Mouse (Mus musculus) urinary bladder, postnatal 10 days (tissue): ENCODE data around the gene Dcbld2.

Experiments used
- DNase-seq: peaks from one replicate; pipeline ENCODE4 v3.0.0; 2022; ENCODE audit warnings: low spot score

Gene Dcbld2

DNA sequence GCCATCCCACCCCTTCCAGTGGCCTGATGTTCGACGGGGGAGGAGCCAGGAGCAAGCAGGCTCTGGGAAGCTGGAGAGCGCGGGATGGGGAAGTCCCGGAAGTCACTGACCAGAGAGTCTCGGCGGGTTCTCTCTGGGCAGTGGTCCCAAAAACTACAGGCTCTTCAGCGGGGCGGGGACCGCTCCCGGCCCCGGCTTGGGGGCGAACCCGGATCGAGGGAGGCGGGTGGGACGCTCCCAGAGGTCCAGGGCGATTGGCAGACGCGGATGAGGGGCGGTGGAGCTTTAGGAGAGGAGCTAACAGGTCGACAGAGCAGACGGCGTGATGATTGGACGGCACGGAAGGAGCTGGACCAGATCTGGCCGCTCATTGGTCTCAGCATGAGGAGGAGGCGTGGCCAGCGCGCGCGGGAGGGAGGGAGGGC is at the start of gene Dcbld2:
Gene Dcbld2 (plus strand): TSS at position 382 of the 425 bp plus-strand sequence.
- DNase-seq = peak; percentile 93

DNA sequence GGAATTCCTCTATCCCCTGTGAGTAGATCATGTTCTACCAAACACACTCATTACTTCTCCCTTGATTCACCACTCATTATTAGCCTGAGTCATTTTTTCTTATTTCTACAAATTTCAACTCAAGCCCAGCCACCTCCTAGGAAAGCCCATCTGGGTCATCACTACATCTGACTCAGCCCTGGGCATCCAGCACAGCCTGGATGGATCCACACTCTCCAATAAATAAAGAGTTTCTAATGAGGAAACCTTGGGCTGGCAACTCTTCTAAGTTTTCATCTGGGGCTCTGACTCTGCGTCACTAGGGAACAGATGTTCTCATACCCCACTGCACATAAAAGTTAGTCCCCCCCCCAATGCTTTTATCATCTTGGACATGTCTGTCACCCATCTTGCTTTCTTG is 31.1 kb upstream of the Dcbld2 start:
- no peak for DNase-seq

DNA sequence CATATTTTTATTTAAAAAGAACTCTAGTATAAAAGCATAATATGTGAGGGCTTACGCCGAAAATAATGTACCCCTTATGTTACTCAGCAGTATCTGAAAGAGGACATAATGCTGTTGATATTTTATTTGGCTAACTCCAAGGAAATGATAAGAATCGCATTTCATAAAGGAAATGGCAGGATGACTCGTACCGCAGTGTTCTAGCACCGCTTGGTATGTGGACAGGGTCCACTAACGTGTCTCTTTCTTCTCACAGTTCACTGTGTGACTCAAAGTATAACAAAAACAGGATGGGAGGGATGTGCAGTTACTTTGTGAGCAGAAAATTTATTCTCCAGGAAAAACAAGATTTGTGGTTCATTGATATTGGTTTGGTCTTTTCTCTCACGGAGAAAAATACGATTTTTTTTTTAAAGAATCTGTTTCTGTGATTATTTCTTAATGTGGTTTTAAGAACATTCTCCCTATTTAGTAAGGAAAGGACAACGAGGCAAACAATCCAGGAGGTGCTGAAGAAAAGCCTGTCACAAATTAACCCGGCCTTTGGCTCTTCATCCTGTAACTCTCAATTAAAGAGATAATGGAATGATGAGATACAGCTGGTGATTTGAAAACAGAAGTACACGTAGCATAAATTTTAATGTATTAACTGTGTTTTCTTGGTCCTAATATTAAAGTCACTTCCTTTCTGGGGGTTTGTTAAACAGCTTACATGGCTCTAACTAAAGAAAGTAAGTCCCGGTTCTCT is 30.3 kb upstream of the Dcbld2 start:
- no peak for DNase-seq

DNA sequence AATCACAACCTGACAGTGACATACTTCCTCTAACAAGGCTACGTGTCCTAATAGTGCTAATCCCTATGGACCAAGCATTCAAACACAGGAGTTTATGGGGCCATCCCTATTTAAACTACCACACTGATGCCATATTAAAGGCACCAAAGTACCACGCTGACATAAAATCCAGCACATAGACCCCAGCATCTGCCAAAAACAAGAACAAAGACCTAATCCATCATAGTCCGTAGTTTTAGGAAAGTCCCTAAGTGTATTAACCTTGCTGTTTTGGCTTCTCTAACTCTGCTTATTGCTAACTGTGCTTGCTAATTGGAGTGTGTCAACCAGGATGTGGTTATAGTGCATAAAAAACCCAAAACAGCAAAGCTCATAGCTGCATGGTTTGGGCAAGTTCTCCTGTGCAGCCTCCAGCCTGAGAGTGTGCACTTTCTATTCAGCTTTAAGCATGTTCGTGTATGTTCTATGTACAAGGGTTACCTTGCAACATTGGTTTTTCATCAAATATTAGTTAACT is 21.9 kb upstream of the Dcbld2 start:
- no peak for DNase-seq

DNA sequence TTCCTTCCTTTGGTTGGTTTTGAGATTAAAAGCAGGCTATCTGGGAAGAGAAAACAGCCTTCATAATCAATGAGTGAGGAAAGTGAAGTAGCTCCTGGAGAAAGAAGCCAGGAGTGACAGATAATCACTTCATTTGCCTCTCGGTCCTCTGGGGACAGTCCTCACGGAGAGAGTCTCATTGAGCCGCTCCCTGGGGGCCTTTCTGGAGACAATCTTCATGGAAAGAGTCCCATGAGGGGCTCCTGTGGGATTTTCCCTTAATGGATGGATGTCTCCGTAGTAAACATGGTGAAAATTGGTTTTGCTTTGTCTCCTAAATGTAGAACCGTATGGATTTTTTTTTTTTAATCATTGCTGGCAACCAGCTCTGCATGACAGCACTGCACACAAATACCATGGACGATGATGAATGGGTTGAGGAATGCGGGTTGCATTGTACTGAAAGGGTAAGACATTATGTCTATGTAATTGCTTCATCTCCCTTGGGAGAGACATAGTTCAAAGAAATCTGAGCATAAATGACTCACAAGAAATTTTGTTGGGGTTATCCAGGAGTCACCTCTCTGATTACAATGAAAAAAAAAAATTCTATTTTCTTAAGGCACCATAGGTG is 19.0 kb upstream of the Dcbld2 start:
- no peak for DNase-seq

DNA sequence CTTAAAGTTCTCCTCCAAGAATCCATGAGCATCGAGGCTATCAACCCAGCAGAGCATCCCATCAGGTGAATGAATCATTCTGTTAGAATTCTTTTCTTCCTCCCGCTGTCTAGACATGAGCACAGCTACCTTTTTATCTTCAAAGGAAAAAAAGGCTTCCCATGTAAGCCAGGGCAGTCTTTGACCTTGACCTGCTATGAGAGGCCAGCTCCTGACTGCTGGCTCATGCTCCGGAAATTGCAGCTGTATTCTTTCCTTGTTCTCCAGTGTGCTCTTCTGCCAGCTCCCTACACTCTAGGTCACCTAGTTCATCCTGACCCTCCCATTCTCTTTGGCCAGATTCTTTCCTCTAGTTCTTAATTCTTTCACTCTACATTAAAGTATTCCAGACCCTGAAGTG is 15.2 kb upstream of the Dcbld2 start:
- no peak for DNase-seq

DNA sequence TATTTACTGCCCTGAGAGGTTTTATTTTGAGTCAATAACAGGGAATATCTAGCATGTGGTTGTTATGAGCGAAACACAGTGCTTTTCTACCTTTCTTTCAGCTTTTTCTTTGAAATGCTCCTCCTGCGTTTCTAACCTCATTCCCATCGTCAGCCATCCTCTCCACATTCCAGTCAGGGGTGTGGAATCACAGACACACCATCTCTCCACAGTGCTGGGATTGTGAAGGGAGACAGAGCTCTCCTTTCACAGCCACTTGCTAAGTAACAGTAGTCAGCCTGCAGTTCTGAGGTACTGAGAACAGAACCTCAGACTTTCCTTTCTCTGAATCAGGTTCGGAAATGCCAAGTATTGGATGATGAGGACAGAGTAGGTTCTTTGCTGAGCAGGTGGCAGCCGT is 14.1 kb upstream of the Dcbld2 start:
- DNase-seq = no peak

DNA sequence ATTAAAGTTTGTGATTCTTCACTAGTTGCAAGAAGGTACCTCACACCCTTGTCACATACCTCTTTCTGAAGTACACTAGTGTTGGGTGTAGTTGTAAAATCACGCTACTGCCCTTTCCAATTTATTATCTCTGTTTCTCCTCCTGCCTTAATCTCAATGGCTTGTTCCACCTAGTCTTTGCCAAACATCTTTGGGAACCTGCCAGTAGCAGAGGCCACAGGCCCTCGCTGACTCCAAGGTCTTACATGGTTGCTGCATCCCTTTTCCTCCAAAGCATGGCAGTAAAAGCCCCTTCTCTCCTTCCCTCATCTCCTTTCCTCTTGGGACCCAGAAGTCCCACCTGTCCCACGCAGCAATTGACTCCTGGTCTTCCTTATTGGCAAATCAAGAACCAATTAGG is 9.6 kb upstream of the Dcbld2 start:
- no peak for DNase-seq

DNA sequence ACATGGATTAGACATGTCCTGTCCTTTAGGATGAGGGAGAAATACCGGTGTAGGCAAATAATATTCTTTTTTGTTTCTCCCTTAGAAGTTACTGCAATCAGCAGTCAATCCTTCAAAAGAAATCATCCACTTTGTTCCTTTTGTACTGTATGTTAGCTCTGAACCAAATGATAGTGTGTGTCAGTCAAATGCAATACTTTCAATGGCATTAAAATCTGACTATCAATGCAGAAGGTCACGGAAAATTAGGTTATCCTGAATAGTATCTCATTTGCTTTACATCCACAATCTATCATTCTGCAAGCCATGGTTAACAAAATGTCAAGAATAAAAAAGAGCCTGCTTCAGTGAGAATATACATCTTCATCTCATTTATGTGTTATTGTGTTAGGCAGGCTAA is 7.2 kb upstream of the Dcbld2 start:
- DNase-seq = no peak

DNA sequence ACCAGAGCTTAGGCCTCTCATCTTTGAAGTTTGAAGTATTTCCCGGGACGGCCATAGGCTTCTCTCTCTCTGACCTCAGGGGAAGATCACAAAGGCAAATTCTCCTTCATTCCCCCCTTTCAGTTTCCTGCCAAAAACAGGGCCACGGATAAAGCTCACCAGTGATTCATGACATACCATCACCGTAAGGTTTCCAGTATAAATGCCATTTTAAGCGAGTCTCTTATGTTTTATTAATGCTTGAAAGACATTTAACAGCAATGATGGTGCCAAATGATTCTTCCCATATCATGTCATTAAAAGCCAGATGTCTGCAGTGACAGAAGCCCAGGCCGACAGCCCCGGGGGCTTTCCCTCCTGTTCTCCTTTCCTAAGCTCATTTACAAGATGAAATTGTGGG is 3.6 kb upstream of the Dcbld2 start:
- DNase-seq = no peak

DNA sequence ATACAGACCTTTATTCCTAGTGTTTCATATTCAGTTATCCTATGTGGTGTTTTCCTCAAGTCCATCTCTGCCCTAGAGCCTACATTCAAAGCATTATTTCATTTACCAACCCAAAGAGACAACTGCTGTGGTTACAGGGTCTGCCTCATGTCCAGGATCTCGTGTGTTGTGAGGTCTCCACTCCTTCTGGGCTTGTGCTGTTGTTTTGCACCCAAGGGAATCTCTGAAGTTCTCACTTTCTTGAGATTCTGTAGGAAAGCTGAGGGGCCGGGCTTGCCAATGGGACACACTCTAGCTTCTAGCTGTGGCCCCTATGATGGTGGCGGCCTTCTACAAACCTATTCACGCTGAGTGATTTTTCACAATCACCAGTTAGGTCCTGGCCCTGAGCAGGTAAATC is 3.0 kb upstream of the Dcbld2 start:
- DNase-seq = no peak

DNA sequence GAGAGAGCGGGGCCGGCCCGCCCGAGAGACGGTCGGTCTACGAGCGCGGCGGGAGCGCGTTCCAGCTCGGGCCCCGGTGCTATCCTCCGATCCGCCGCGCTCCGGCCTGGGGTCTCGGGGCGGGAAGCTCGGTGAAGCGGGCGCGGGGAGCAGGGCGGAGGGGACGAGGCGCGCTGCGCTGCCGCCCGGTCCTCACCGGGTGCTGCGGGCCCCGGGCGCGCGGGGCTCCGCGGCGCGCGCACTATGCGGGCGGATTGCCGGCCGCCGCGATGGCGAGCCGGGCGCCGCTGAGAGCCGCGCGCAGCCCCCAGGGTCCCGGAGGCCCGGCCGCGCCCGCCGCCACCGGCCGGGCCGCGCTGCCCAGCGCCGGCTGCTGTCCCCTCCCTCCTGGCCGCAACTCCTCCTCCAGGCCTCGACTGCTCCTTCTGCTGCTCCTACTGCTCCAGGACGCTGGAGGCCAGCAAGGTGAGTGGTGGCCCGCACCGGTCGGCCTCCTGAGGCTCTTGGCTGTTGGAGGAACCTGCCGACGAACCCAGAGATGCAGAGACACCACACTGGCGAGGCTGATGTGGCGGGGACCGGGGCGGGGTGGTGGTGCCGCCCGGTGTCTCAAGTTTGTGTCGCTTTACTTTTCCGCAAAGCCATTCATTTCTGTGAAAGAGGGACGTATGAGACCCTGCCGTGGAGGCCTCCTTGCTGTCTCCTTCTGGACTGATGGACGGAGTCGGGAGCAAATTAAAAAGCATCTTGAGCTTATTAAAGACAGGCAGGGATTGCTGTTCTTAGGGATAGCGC is 441 bp downstream of the Dcbld2 start:
- no peak for DNase-seq

DNA sequence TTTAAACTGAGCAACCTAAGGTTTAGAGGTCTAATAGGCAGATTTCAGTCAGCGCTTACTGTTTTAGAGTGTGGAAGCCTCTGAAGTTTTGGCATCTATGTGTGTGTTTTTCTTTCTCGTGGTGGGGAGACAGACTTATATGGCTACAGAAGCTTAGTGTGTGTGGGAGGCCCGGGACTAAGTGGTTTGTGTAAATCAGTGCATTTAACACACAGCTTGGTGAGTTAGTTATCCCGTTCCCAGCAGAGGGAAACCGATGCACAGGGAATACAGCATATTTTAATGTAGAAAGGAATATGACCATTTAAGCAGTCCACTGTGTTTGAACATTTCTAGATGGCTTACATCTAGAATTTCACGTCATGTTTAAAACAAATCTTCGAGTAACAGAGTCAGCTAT is 1.6 kb downstream of the Dcbld2 start:
- no peak for DNase-seq

DNA sequence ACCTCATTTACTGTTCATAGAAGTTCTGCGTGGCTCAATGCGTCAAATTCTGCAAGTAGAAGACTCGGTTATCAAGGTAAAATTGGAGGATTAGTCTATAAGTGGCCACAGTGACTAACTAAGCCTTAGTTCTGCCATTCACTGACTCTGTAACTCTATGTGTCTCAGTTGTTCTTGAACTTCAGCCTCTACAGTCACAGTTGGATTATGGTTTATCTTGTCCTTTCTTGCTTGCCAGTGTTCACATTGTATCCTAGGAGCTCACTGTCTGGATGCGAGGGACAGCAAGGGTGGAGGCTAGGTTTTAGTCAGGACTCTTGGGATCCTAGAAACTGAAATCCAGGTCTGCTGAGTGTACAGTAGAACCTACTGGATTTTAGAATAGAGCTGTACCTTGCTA is 6.6 kb downstream of the Dcbld2 start:
- DNase-seq = no peak

DNA sequence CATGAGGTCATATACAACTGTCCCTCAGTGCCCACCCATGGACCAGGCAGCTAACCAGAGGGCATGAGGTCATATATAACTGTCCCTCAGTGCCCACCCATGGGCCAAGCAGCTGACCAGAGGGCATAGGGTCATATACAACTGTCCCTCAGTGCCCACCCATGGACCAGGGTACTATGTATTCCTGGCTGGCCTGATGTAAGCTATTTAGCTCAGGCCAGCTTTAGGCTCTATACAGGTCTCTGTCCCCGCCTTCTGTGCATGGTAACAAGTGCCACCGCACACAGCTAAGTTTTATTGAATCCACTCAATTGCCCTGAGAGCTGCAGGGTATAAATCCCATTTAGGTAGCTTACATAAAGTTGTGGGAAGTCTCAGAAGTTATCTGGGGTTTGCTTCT is 7.3 kb downstream of the Dcbld2 start:
- DNase-seq = no peak

DNA sequence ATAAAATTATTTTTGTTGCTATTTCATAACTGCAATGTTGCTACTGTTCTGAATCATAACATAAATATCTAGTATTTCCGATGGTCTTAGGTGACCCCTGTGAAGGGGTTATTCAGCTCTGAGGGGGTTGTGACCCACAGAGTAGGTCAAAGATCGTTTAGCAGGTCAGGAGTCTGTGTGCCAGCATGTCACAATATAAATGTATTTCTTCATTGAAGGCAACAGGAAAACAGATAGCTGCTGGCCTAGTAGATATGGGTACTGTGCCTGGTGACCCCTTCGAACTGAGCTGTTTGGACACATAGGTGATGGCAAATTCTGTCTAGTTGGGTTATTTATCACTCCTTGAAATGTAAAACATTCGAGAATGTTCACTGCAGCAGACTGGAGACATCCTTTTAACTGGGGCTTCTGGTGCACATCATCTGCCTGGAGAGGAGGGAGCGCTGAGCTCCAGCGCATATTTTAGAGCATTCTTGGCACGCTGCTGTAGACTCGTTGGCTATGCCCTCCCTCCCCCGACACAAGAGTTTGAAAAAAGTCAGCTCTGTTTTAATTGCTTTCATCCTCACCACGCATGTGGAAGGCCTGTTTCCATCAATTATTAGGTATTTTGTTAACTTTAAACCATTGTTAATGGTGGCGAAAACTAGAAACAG is 13.6 kb downstream of the Dcbld2 start:
- DNase-seq = no peak

DNA sequence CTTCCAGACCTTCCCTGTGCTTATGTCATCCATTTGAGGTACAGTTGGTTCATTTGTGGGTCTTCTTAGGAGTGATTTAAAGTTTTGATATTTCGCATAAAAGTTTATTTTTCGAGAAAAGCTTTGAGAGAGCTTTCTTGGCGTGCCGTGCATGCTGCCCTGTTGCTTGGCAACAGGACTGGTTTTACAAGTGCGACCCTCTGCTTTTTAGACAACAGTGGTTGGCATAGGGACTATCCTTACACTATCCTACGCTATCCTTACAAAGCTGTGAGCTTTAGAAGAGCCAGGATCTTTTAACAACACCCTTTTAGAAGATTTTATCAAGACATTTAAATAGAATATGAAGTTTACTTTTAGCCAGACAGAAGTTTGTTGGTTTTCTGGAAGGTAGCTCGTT is 22.0 kb downstream of the Dcbld2 start:
- DNase-seq = no peak

DNA sequence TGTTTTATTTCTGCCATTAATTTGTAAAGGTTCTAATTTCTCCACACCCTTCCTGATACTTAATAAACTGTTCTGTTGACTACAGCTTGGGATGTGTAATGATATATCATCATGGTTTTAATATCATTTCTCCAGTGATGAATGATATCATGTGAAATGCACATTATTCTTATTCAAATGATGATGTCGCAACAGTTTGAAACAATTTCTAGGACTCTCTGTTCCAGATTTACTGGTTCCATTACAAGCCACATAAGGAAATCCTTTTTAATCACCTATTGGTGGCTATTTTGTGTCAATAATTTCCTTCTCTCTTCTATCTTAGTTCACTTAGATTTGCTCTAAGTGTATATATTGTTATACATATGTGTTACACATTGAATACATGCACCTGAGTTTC is 24.1 kb downstream of the Dcbld2 start:
- DNase-seq = no peak

DNA sequence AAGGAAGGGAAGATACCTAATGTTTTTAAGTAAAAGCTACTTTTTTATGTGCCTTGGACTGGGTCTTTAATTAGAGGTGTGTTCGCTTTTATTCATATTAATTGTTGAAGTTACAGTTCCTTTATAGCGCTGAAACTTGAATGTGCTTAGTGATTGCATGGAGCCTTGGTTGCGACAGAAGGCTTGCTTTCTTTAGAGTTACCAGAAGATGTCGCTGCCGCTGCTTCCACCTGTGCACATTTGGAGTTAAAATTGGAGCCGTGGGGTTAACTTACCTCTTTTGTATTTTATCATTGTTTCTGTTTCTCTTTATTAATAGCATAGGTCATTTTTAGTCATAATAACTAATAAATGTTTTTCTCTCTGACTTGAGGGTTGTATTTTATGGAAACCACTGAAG is 36.5 kb downstream of the Dcbld2 start:
- no peak for DNase-seq

DNA sequence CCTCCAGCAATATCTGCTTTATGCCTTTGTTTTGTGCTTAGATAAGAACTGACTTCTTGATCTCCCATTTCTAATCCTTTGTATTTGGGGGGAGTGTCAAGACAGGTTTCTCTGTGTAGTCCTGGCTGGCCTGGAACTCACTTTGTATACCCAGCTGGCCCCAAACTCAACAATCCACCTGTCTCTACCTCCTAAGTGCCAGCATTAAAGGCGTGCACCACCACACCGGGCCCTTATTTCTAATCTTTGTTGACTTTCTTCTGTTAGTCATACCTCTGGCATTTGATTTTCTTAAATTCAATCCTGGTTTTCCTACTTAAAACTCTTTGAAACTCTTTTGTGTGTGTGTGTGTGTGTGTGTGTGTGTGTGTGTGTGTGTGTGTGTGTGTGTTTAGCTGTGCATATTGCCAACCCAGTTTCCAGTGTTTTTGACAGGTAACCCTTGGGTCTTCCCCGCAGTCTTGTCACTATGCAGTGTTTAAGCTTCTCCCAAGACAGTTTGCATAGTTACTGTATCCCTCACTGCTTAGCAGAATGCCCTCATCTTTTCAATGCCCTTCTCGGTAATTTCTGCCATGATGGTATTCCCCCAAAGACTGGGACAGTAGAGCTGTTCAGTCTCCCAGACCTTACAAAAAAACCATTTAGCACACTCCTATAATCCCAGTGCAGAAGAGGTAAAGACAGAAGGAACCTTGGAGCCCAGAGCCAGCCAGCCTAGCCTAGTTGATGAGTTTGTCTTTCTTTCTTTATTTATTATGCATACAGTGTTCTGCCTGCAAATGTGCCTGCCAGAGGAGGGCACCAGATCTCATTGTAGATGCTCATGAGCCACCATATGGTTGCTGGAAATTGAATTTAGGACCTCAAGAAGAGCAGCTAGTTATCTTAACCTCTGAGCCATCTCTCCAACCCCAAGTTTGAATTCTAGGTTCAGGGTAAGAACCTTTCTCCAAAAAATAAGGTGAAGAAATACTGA is 38.3 kb downstream of the Dcbld2 start:
- DNase-seq = no peak

DNA sequence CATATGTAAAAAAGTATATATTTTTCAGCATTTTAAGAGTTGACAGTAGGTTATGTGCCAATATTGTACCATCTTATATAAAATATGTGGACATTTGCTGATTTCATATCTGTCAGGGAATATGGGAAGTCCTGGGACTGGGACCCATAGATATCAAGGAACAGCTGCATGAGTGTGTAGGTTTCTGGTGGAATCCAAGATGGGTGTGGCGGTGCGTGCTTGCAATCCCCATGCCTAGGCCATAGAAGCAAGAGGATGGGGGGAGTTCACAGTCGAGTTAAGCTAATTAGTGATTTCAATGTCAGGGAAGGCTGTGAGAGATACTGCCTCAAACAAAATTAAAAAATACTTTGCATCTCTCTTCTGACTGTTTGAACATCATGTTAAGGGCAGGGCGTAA is 40.8 kb downstream of the Dcbld2 start:
- no peak for DNase-seq
